Mouse (Mus musculus) cerebellum, adult 11 months (tissue): Measurements from ENCODE around the gene Klhdc7a.

Experiments
- DNase-seq: peaks from one replicate; pipeline ENCODE4 v3.0.0; 2022

Klhdc7a gene

DNA sequence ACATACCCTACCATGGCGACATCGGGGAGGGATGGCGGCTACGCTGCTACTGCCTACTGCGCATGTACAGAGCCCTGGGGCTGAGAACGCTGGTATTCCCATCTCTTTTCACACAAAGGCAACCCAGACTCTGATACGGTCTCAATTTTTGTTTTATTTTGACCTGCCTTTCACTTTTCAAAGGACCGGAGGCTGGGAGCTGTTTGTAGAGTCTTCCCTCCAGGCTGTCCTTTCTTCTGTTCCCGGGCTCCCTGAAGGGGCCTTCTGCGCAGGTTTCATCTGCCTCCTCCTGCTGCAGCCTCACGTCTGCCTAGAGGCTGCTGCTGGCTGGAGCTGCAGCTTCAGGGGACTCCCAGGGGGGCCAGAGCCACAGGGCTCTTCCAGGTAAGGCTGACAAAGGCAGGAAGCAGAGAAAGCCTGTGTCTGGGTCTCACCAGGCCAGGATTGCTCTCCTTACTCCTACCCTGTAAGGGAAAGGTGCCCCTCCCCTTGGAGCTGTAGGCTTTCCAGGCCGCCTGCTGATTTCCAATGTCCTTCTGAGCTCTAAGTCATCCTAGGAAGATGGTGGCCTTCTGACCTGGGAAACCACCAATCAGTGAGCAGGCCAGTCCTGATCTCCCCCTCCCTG is 7.6 kb downstream of the Klhdc7a start:
- no peak for DNase-seq

DNA sequence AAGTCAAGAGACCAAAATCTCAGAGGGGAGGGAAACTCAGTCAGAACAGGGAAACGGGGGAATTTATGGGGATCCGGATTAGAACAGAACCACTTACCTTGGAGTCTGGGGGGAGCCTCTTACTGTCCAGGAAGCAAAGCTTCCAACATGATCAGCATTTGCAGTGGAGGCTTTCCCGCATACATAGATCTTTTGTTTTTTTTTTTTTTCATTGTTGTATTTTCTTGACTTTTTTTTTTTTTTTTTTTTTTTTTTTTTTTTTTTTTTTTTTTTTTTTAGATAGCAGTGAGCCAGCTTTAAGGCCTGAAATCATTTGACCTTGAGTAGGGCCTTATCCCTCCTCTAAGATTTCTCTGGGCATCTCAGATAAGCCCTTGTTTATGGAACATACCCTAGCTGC is 8.6 kb downstream of the Klhdc7a start:
- DNase-seq: no peak

DNA sequence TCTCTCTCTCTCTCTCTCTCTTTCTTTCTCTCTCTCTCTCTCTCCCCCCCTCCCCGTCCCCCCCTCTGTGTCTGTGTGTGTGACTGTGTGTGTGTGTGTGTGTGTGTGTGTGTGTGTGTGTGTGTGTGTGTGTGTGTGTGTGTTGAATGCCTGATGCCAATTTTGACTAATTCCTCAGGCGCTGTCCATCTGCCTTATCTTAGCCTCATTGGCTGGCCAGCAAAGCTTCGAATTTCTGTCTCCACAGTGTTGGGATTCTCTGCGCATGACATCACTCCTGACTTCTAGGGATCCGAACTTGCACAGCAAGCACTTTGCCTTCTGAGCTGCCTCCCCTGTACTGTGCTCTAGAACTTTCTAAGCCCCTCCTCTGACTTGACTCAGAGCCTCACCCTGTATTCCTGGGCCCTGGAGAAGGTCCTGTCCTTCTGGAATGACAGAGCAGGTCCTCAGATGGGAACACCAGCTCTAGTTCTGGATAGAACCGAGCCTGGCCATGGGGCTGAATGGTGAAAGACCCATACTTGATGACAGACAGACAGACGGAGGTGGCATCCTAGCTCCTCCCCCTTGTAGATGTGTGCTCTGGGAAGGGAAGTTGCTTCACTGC is 16.8 kb downstream of the Klhdc7a start:
- DNase-seq: no peak

DNA sequence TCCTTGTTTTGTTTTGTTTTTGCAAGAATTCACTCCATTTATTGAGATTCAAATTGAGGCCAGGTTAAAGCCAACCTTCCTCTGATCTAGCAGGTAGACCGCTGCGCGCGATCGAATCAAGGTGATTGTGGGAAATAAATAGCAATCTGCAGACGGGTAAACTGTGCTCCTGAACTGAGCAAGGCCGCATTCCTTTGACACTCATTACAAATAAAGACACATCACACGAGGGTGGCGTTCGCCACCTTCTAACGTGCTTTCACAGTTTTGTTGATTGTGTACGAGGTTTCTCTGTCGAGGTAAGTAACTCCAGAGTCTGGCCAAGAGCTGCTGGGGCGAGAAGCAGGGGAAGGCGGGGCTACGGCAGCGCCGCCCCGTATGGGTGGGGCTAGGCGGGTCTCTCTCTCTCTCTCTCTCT is 17.4 kb downstream of the Klhdc7a start:
- no peak for DNase-seq

DNA sequence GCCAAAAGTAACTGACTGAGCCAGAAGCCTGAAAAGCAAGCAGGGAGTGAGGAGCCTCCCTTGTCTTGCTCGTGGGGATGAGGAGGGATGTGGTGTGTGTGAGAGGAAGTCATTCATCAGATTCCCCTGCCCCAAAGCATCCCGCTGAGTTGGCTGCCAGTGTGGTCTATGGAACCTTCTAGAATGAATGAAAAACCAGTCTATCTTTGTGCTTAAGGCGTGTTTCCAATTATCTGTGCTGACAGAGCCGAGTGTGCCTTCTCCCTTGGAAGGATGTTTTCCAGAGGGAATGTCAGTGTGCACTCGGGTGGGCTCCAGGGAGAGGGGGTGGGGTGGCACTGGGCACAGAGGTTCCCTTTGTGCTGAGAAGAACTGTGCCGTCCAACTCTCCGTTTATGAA is 19.2 kb downstream of the Klhdc7a start:
- no peak for DNase-seq

DNA sequence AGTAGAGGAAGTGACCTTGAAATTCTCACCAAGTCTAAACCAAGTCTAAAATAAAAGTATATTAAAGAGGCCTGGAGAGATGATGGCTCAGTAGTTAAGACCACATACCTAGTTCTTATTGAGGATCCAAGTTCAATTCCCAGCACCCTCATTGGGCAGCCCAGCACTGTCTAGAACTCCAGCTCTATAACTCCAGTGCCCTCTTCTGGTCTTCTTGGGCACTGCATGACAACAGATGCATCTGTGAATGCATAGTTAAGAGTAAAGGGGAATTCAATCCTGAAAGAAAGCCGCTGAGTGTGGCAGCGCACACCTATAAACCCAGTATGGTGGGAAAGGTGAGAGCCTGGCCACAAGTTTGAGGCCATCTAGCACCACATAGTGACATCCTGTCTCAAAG is 20.5 kb downstream of the Klhdc7a start:
- DNase-seq: no peak

DNA sequence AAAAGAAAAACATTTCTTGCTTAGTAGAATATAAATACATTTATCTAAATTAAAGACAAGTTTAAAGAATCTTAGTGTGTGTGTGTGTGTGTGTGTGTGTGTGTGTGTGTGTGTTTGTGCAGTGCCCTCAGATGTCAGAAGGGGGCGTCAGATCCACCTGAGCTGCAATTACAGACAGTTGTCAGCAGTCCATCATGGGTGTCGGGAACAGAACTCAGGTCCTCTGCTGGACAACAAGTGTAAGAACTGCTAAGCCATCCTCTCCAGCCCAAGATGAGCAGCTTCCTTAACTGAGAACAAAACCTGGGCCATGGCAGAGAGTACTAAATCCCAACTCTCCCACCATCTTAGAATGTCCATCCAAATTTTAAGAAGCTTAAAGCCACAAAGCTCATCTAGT is 26.0 kb downstream of the Klhdc7a start:
- DNase-seq: no peak

DNA sequence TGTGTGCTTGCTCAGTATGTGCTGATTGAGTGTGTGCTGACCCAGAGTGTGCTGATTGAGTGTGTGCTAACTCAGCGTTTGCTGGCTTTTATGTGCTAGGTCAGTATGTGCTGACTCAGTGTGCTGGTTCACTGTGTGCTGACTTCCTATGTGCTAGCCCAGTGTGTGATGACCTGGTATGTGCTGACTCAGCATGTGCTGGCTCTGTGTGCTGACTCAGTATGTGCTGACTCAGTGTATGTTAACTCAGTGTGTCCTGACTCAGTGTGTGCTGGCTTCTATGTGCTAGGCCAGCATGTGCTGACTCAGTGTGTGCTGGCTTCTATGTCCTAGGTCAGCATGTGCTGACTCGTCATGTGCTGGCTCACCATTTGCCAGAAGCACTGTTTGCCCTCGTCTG is 32.3 kb downstream of the Klhdc7a start:
- DNase-seq: no peak

DNA sequence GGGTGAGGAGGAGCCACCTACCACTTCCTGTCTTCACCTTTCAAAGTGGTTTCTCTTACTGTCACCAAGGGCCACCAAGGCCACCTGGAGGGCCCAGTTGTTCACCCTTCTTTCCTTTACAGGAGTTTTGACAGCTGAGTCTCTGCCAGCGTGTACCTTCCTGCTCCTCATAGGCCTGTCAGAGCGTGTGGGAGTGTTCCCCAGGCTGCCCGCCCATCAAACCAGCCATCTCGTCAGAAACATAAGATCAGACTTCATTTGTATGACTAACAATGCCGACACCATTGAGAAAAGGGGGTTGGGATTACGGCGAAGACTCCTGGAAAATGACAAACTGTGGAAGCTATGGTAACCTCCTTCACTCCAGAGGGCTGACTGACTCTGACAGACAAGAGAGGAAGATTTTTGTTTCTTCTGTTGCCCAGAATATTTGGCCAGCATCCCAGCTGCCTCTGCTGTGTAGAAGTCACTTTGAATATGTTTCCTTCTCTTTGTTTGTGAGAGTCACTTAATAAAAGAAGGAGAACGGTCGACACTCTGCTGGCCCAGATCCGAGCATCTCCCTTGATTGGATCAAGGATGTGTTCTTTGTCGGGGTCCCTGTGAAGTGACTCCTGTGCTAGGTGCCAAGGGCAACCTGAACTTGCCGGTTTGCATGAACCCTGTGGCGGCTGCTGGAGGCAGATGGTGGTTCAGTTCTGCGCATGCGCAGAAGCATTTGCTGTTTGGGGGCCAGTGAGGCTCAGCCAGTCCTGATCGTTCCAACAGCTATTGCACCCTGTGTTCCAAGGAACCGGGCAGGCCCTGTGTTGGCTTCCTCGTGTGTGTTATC is 34.6 kb downstream of the Klhdc7a start:
- DNase-seq: peak; percentile 47

DNA sequence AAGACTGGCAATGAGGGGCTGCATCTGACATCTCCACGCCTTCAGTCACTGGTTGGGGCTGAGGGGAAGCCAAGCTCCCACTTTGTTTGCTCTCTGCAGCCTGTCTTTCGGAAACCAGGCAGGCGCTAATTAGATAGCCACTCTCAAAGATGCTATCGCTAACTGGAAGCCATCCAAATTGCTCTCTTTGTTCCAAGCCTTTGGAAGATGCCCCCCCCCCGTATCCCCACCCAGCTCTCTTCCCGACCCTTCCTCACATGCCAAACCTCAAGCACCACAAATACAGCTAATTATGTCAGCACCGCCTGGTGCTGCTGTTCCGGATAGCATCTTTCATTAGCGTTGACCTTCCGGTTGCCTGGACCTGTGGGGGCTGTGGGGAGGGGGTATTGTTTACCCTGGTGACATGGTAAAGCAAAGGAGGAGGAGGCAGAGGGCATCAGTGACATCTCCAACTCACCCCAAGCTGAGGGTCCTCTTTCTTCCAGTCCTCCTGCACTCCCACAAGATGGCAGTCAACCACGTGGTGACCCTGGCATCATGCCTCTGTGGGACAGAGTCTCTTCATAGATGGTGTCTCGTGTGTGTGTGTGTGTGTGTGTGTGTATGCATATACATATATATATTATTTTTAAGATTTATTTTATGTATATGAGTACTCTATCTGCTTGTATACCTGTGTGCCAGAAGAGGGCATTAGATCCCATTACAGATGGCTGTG is 35.9 kb downstream of the Klhdc7a start:
- DNase-seq: no peak

DNA sequence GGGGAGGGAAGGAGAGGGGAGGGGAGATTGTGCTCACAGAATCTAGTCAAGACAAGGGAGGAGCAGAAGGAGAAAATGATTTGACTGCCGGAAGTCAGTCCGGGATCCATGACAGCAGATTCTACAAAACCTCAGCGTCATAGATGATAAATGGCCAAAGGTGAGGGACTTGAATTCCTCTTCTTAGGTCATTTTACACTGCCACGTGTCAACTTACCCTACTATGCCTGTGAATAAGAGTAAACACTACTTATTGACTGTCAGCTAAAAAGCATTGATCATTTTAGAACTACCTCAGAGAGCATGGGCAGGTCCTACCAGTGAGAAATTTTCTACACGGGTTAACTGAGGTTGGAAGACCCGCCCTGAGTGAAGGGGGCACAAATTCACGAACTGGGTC is 36.9 kb downstream of the Klhdc7a start:
- no peak for DNase-seq

DNA sequence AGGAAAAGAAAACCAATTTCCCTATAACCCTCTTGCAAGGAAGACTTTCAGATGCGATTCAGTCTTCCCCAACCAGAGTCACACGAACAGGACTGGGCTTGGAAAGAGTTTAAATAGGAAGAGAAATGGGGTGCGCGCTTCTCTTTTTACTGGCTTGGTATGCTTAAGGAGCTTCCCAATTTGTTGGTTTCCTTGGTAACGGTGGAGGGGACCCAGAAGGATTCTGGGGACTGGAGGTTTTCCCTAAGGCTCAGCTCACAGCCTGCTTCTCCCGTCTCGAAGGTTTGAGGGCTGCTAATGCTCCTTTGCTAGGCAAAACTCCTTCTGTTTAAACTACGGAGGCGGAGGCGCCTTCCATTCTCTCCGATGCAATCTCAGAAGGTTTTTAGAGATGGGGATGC is 41.7 kb downstream of the Klhdc7a start:
- no peak for DNase-seq

DNA sequence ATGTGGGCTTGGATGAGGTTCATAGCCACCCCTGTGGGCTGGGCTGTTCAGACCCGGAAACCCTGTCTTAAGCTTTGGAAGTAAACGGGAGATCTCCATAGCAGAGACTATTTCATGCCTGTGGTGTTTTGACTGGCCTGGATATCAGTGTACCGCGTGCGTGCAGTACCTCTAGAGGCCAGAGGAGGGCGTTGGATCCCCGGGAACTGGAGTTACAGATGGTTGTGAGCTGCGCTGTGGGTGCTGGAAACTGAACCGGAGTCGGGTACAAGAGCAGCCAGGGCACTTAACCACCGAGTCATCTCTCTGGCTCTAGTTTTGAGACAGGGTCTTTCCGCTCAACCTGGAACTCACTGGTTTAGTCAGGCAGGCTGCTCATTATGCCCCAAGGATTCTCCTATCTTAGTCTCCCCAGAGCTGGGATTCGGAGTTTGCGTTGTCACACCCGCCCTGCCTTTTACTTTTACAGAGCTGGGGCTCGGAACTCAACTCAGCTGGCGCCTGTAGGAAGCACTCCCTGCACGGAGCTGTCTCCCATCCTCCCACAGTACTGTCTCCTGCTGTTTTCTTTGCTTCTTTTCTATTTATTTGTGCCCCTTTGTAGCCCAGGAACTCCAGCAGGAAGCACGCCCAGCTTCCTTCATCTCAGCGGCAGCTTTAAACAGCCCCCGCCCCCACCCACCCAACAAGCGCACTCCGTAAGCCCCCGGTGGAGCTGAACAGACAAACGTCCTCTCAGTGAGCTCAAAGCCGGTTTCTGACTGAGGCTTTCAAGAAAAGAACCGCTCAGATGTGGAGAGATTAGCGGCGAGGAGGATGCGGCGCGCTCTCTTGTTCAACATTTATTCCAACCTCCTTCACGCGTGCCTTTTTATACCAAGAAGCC is 42.3 kb downstream of the Klhdc7a start:
- no peak for DNase-seq

DNA sequence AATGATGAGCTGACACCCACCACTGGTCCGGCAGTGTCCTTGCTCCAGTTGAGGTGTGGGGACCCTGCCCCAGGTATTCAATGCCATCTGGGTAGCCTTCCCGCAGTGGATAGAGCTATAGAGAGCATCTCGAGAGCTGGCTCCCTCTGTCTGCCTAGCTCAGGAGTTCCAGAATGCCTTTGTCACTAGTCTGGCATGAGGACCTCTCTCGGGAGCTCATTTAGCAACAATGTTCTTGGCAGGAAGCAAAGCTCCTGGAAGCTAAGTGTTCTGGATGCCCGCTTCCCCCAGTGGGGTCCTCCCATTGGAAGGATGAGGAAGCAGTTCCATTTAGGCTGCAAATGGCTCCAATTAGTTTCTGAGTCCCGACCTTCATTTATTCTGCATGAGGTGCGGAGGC is 51.1 kb downstream of the Klhdc7a start:
- no peak for DNase-seq
